Mouse (Mus musculus) gastrocnemius, postnatal 36 days (tissue): Measurements from ENCODE around the gene Nop9. TPM values are rescaled to one million over a fixed set of nuclear protein-coding genes. Genes with fewer than 3 reads are reported as not detected.

Experiments used
- DNase-seq, 2 experiments: peaks; one replicate each; pipeline ENCODE4 v3.0.0; 2022
- intact Hi-C: fragments of 180-260 bp; cut with DNase I; formaldehyde crosslinking; loops from one replicate; pipeline ENCODE4 v1.15.1; 2025
- total RNA-seq, 2 experiments: library from RNA; stranded (reverse); gene quantifications; 2 replicates each; pipeline ENCODE4 v1.2.3; 2021

The Nop9 gene
- total RNA-seq, 2 experiments from 2014 or later, result 10.5 to 11.8 TPM

- intact Hi-C loops, result no loop called here
- no peak for DNase-seq
These were observed 50.1 kb downstream of the Nop9 start for GRCm38 (mm10) chr14:55795380-55796163.

Other genes starting within 250 kb of the Nop9 start
- not detected for gene Cpne6, start 235.2 kb upstream of the Nop9 start, total RNA-seq
- gene Nrl, start 220.7 kb upstream of the Nop9 start, total RNA-seq, result not detected
- 1 to 10 TPM; 4.2 to 4.5 TPM for gene Pck2, start 205.4 kb upstream of the Nop9 start, total RNA-seq
- 100 to 1,000 TPM; 102 to 123 TPM for gene Dcaf11, start 185.7 kb upstream of the Nop9 start, total RNA-seq
- not detected for gene A730061H03Rik, start 185.3 kb upstream of the Nop9 start, total RNA-seq
- gene Fitm1, start 170.1 kb upstream of the Nop9 start, total RNA-seq, result 100 to 1,000 TPM; 296 to 299 TPM
- 10 to 100 TPM; 67.4 to 69.7 TPM for gene Psme1, start 167.6 kb upstream of the Nop9 start, total RNA-seq
- 10 to 100 TPM; 29.6 to 34.6 TPM for gene Emc9, start 160.4 kb upstream of the Nop9 start, total RNA-seq
- 10 to 100 TPM; 55.2 to 59.5 TPM for gene Psme2, start 154.6 kb upstream of the Nop9 start, total RNA-seq
- 10 to 100 TPM; 18.8 to 19.6 TPM for gene Rnf31, start 154.0 kb upstream of the Nop9 start, total RNA-seq
- gene Irf9, start 142.1 kb upstream of the Nop9 start, total RNA-seq, result 1 to 10 TPM; 4.1 to 4.6 TPM
- not detected for gene Rec8, start 127.7 kb upstream of the Nop9 start, total RNA-seq
- gene Ipo4, start 109.7 kb upstream of the Nop9 start, total RNA-seq, result 10 to 100 TPM; 62.1 to 66.9 TPM
- 1 to 10 TPM in 1 of 2 experiments, not detected in 1; 1.0 TPM for gene Gm49378, start 107.8 kb upstream of the Nop9 start, total RNA-seq
- gene Tm9sf1, start 101.9 kb upstream of the Nop9 start, total RNA-seq, result 10 to 100 TPM; 15.0 to 15.2 TPM
- under 1 TPM in 1 of 2 experiments, not detected in 1; 0.23 TPM for gene Tssk4, start 95.5 kb upstream of the Nop9 start, total RNA-seq
- 10 to 100 TPM; 14.2 to 16.8 TPM for gene Mdp1, start 85.2 kb upstream of the Nop9 start, total RNA-seq
- gene Gmpr2, start 73.8 kb upstream of the Nop9 start, total RNA-seq, result 1 to 10 TPM; 1.9 to 2.6 TPM
- 100 to 1,000 TPM; 174 to 184 TPM for gene Nedd8, start 73.6 kb upstream of the Nop9 start, total RNA-seq
- 10 to 100 TPM in 1 of 2 experiments, 1 to 10 TPM in 1; 9.4 to 10.8 TPM for gene Tinf2, start 63.9 kb upstream of the Nop9 start, total RNA-seq
- gene Tgm1, start 31.8 kb upstream of the Nop9 start, total RNA-seq, result not detected
- 1 to 10 TPM; 8.9 to 9.4 TPM for gene Rabggta, start 23.4 kb upstream of the Nop9 start, total RNA-seq
- 10 to 100 TPM; 27.3 to 35.9 TPM for gene Dhrs1, start within 50 bp of the Nop9 start, total RNA-seq
- not detected for gene Cideb, start 12.8 kb downstream of the Nop9 start, total RNA-seq
- not detected for gene Ltb4r2, start 15.7 kb downstream of the Nop9 start, total RNA-seq
- gene Ltb4r1, start 20.3 kb downstream of the Nop9 start, total RNA-seq, result not detected
- gene Adcy4, start 38.4 kb downstream of the Nop9 start, total RNA-seq, result 1 to 10 TPM; 5.3 to 6.5 TPM
- gene Ripk3, start 43.2 kb downstream of the Nop9 start, total RNA-seq, result under 1 TPM; 0.59 to 0.67 TPM
- 1 to 10 TPM; 3.3 TPM for gene Nfatc4, start 77.5 kb downstream of the Nop9 start, total RNA-seq
- gene Nynrin, start 108.3 kb downstream of the Nop9 start, total RNA-seq, result 1 to 10 TPM; 2.1 to 2.7 TPM
- not detected for gene Cbln3, start 138.7 kb downstream of the Nop9 start, total RNA-seq
- gene Khnyn, start 139.3 kb downstream of the Nop9 start, total RNA-seq, result 1 to 10 TPM; 6.0 to 7.5 TPM
- 100 to 1,000 TPM; 111 to 122 TPM for gene Sdr39u1, start 154.6 kb downstream of the Nop9 start, total RNA-seq
- gene Cma1, start 199.0 kb downstream of the Nop9 start, total RNA-seq, result 1 to 10 TPM; 2.3 to 2.7 TPM
- not detected for gene Cma2, start 205.3 kb downstream of the Nop9 start, total RNA-seq